Mouse (Mus musculus): ENCODE measurements around the gene Zfp688.
"Not testable (repeated sequence)": the region's sequence is repeated elsewhere in the genome, so short reads cannot be mapped to it uniquely, and the experiment has no call there.

Zfp688 gene

DNA sequence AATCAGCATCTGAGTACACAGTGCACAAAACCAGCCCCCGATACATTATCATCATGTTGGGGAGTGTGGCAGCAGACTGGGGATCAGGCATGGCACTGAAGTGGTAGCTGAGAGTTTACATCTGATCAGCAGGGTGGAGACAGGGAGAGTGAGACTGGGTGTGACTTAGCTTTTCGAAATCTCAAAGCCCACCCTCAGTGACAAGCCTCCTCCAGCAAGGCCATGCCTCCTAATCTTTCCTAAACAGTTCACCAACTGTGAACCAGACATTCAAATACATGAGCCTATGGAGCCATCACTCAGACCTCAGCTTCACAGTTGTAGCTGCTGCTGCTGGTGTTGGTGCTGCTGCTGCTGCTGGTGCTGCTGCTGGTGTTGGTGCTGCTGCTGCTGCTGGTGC is 10.4 kb downstream of the Zfp688 start:
- in situ Hi-C loops (cut with MboI, MseI), result no loop called here

DNA sequence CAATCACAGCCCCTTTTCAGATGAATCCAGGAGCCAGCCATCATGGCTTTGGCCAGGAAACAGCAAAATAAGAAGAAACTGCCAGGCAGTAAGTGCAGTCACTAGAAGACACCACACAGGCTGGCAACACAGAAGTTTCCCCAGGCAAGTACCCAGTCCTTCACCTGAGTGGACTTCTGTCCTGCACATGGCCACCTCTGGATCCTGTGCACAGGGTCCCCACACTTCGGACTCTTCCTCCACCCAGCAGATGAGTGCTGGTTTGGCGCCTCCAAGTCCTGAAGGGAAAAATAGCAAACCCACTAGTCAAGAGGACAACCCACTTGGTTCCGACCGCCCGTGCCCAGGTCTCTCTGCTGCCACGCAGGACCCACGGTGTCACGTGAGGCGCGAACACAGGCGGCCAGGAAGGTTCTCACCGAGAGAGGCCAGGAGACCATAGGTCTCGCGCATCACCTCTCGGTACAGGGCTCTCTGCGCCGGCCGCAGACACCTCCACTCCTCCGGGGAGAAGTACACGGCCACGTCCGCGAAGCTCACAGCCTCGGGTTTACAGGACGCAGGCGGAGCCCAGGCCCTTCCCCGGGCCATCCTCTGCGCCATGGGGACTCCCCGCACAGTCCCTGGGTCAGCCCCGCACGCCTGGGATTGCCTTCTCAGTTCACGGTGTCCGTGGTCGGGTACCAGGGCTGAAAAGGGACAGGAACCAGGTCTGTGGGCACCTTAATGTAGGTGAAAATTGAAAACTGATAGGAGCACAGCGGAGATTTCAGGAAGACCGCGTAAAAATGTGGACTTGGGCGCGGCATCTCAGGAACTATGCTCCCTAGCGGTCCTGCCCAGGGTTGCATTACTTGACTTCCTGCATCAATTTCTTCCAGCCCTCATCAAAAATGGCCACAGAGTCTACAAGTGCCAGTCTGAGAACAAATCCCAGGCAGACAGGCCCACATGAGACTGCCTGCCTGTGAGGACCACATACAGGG is 15.6 kb downstream of the Zfp688 start, which contains the start of gene Zfp764:
Gene Zfp764, minus strand, starts transcription at position 821 of the 986 bp plus-strand sequence.
- in situ Hi-C loops (cut with MboI, MseI), result not testable (repeated sequence)

DNA sequence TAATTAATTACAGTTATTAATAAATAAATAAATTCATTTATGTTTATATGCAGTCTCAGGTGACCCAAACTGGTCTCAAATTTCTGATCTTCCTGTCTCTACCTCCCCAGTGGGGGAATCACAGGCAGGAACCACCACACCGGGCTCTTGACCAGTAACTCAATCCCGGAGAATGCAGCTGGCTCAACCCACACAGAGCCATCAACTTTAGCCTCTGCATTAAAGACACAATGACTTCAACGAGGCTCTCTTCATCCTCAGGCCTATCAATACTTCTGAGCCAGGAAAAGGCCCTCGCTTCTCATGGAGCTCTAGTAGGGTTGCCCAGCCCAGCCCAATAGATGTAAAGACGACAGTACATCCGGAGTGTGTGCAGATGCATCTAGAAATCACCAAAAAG is 17.8 kb downstream of the Zfp688 start:
- in situ Hi-C loops (cut with MboI, MseI), result not testable (repeated sequence)

- in situ Hi-C loops (cut with MboI, MseI), result no loop called here
Measured at GRCm38 (mm10) chr7:127402980-127403379, 18.9 kb downstream of the Zfp688 start.

GRCm38 (mm10) chr7:127400355-127400754 is 21.5 kb downstream of the Zfp688 start:
- in situ Hi-C loops (cut with MboI, MseI), result no loop called here

GRCm38 (mm10) chr7:127393944-127394333 is 27.9 kb downstream of the Zfp688 start:
- in situ Hi-C loops (cut with MboI, MseI), result no loop called here

DNA sequence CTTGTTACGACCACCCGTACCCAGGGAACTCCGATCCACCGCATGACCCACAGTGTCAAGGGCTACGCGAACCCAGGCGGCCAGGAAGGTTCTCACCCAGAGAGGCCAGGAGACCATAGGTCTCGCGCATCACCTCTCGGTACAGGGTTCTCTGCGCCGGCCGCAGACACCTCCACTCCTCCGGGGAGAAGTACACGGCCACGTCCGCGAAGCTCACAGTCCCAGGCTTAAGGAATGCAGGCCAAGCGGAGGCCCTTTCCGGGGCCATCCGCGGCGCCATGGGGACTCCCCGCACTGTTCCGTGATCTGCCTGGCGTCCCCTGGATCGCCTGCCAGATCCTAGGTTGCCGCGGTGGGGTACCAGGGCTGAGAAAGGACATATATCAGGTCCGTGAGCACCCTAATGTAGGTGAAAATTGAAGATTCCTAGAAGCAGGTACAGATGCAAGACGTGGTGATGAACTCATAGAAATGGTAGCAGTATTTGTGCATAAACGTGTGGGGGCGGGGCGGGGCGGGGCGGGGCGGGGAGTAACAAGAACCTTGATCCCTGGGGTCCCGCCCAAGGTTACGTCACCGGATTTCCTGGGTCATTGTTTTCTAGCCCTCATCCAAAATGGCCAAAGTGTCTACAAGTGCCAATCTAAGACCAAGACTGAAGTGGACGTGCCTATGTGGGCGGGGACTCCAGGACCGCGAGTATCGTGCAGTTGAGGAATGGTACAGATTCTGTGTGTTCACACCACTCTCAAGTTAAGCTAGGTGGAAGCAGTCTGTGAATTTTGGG is 28.5 kb downstream of the Zfp688 start, which contains the start of gene E430018J23Rik:
Gene E430018J23Rik, minus strand, starts transcription at position 473 of the 787 bp plus-strand sequence.
- in situ Hi-C loops (cut with MboI, MseI), result no loop called here

- in situ Hi-C loops (cut with MboI, MseI), result no loop called here
Measured at GRCm38 (mm10) chr7:127392251-127392824, 29.5 kb downstream of the Zfp688 start.

DNA sequence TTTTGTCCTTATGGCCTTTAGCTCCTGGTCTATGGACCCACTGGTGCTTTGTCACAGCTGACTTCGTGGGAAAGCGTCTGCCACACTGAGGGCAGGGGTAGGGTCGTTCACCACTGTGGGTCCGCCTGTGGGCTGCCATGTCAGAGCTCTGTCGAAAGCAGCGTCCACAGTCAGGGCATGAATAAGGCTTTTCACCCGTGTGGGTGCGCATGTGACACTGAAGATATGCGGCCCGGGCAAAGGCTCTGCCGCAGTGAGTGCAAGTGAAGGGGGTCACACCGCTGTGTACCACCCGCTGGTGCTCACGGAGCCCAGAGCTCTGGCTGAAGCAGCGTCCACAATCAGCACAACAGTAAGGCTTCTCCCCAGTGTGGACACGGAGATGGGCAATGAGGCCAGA is 30.3 kb downstream of the Zfp688 start:
- in situ Hi-C loops (cut with MboI, MseI), result no loop called here

GRCm38 (mm10) chr7:127390306-127390705 is 31.6 kb downstream of the Zfp688 start:
- in situ Hi-C loops (cut with MboI, MseI), result no loop called here

- in situ Hi-C loops (cut with MboI, MseI), result not testable (repeated sequence)
Measured at GRCm38 (mm10) chr7:127388201-127388600, 33.7 kb downstream of the Zfp688 start.

DNA sequence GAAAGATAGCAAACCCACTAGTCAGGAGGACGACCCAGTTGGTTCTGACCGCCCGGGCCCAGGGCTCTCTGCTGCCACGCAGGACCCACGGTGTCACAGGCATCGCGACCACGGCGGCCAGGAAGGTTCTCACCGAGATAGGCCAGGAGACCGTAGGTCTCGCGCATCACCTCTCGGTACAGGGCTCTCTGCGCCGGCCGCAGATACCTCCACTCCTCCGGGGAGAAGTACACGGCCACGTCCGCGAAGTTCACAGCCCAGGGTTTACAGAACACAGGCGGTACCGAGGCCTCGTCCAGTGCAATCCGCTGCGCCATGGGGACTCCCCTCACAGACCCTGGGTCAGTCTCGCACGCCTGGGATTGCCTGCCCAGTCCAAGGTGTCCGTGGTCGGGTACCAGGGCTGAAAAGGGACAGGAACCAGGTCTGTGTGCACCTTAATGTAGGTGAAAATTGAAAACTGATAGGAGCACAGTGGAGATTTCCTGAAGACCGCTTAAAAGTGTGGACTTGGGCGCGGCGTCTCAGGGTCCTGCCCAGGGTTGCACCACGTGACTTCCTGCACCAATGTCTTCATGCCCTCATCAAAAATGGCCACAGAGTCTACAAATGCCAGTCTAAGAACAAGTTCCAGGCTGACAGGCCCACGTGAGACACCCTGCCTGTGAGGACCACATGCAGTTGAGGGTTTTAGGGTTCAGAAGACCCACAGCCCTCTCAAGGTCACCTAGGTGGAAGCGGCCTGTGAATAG is 35.1 kb downstream of the Zfp688 start, which contains the start of gene 9130019O22Rik:
Gene 9130019O22Rik, minus strand, starts transcription at position 526 of the 752 bp plus-strand sequence.
- in situ Hi-C loops (cut with MboI, MseI), result no loop called here

DNA sequence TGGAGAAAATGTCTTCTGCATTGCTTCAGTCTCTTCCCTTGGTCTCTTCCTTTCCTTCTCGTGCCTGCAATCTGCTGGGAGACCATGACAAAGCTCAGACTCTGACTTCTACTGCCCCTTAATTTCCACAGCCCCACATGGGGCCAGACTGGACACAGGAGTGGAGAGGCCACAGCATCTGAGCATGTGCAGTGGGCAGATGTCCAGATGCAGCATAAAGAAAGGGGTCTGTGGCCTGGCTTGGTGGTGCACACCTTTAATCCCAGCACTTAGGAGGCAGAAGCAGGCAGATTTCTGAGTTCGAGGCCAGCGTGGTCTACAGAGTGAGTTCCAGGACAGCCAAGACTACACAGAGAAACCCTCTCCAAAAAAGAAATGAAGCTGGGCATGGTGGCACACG is 36.3 kb downstream of the Zfp688 start:
- in situ Hi-C loops (cut with MboI, MseI), result not testable (repeated sequence)

- in situ Hi-C loops (cut with MboI, MseI), result no loop called here
Measured at GRCm38 (mm10) chr7:127378310-127378921, 43.5 kb downstream of the Zfp688 start.

- in situ Hi-C loops (cut with MboI, MseI), result not testable (repeated sequence)
Measured at GRCm38 (mm10) chr7:127375271-127376245, 46.3 kb downstream of the Zfp688 start, which contains the start of gene Zfp747. Zfp747 (minus strand) TSS chr7:127376050.

DNA sequence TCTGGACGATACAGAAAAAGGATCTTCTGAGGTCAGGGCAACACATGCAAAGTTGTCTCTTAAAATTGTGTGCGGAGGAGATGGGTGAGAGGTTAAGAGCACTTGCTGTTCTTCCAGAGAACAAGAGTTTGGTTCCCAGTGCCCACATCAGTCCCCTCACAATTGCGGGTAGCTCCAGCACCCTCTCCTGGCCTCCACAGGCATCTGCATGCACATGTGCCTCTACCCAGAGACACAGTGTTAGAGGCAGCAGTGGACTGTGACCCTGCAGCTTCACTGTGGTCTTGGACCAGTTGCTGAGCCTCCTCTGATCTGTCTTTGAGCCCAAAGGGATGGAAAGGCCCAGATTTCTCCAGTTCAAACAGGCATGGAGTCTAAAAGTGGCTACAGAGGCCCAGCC is 50.0 kb downstream of the Zfp688 start:
- in situ Hi-C loops (cut with MboI, MseI), result not testable (repeated sequence)

DNA sequence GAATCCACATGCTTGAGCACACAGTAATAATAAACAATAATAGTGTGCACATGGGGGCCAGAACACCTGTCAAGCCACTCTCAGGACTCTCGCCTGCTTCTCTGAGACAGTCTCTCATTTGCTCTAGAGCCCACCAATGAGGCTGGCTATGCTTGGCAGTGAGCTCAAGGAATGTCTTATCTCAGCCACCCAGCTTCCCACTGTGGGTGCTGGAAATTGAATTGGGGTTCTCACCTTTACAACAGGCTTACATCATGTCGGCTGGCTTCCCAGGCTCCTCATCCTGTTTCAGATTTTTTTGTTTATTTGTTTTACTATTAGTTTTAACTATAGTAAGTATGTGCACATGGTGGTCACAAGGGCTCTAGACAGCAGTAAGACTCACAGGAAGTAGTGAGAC is 50.7 kb downstream of the Zfp688 start:
- in situ Hi-C loops (cut with MboI, MseI), result no loop called here
